Mouse (Mus musculus) hindbrain, postnatal 0 days (tissue): ENCODE measurements at regions not wholly inside any gene's neighbourhood (a gene's known extent, or its start where the extent isn't known, plus 50 kb on each side); places are given as distances from the start of the nearest gene placed in this dataset.

ENCODE experiments used
- ATAC-seq: fragments of 200-750 bp; cut with Nextera tagmentation; 2 replicates; pipeline ENCODE4 v1.8.0; 2017; ENCODE audit warnings: mild to moderate bottlenecking, moderate TSS enrichment, moderate library complexity
- DNase-seq: peaks from one replicate; pipeline ENCODE4 v3.0.0-alpha.2; 2015; ENCODE audit warnings: low spot score
- H3K27ac ChIP-seq: fragments of 300-500 bp; sonication (generic); 2 replicates; pipeline ENCODE4 v1.5.1; 2014; ENCODE audit warnings: mild to moderate bottlenecking
- H3K27me3 ChIP-seq: fragments of 300-500 bp; sonication (generic); 2 replicates; pipeline ENCODE4 v1.6.1; 2014; ENCODE audit warnings: low read length, mixed read lengths; ENCODE audit not compliant: insufficient read depth
- H3K36me3 ChIP-seq: fragments of 300-500 bp; sonication (generic); 2 replicates; pipeline ENCODE4 v1.6.1; 2014; ENCODE audit warnings: low read length, mixed read lengths; ENCODE audit not compliant: insufficient read depth
- H3K4me1 ChIP-seq: fragments of 300-500 bp; sonication (generic); 2 replicates; pipeline ENCODE4 v1.6.1; 2014; ENCODE audit warnings: antibody characterized with exemption, low read length, mixed read lengths; ENCODE audit not compliant: insufficient read depth
- H3K4me2 ChIP-seq: fragments of 300-500 bp; sonication (generic); 2 replicates; pipeline ENCODE4 v1.6.1; 2014; ENCODE audit warnings: low read depth, mild to moderate bottlenecking, low read length, moderate library complexity, mixed read lengths
- H3K4me3 ChIP-seq: fragments of 300-500 bp; sonication (generic); 2 replicates; pipeline ENCODE4 v1.5.1; 2014; ENCODE audit warnings: low read length
- H3K9ac ChIP-seq: fragments of 300-500 bp; sonication (generic); replicated peaks from 2 replicates; pipeline ENCODE4 v1.6.1; 2014; ENCODE audit warnings: mild to moderate bottlenecking, low read length, moderate library complexity, mixed read lengths
- H3K9me3 ChIP-seq: fragments of 300-500 bp; sonication (generic); 2 replicates; pipeline ENCODE4 v1.6.1; 2016; ENCODE audit warnings: low read length, mixed read lengths
- CTCF ChIP-seq: IDR thresholded peaks from 2 replicates; pipeline ENCODE4 v1.5.1; 2016; ENCODE audit warnings: antibody characterized with exemption, control low read depth, low read depth
- WGBS: fragments of 180-500 bp; shearing (Covaris S2); extraction: QIAGEN DNeasy Blood & Tissue Kit; methylation state at CpG from one replicate; pipeline ENCODE4 v1.1.7; 2014; 5-methylcytosine and 5-hydroxymethylcytosine counted together

DNA sequence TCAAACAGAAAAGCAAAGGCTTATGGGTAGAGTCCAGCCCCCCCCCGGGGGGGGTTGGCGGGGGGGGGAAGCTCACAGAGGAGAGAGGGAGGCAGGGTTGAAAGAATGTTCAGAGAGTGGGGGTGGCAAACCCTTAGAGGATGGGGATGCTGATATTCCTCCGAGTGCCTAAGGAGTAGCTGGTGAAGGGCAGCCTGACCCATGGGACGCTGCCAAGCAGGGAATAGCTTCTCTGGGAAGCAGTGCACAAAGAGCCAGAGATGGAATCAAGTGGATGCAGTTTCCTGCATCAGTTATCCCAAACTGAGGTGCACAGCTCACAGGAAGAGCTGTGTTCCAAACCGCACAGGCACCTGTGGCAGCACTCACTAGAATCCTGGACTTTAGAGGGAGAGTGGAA is 64.0 kb upstream of the Dapl1 start:
- H3K27me3 ChIP-seq: no peaks in the 10 kb centered on the region
- WGBS: 66% methylated on average over 5 of the region's 5 CpGs
- no peak overlapping the region for H3K4me2 ChIP-seq
- no peak for ATAC-seq
- H3K9ac ChIP-seq: no peak overlapping the region
- TF ChIP-seq CTCF: no peak
- H3K4me3 ChIP-seq: no peak overlapping the region
- H3K9me3 ChIP-seq: no peaks in the 10 kb centered on the region
- H3K4me1 ChIP-seq: 0 out of 2 replicates have a peak, but pooled peaks cover 7% of the 10 kb centered on the region
- no peak overlapping the region for H3K27ac ChIP-seq
- DNase-seq: no peak
- H3K36me3 ChIP-seq: no peaks in the 10 kb centered on the region

DNA sequence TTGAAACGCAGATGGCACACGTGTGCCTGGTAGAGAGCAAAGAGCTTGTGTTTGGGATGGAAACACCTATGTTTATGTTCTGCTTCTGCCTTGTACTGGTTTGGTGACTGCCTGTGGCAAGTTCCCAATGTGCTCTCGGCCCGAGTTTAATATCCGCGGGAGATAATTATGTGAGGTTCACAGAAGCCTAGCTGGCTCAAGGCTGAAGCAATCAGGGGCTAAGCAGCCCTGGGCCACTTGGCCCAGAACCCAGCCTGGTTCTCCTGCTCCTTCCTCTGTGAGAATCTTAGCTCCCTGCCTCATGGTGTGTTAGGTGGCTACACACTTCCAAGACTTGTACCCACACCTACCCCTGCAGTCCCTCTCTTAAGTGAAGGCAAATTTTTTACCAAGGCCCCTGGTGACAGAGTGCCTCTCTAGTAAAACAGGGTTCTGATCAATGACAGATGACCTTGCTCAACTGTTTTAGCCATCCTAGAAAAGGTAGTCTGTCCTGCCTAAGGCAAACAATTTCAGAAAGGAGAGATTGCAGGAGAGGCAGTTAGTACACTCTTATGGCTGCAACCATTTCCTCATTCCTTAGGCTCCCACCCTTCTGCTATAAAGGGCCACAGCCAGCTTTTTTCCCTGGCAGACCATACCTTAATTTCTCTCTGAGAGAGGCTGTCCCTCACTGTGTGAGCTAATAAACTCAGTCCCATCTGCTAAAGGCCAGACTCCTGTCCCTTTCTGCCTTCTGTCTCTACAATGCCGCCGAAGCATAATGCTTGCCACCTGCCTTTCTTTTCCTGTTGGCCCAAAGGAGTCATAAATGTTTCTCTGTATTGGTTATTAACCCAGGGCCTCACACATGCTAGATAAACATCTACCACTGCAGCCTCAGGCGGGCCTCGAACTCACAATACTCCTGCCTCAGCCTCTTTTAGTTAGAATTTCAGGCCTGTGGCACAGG is 61.9 kb upstream of the Dapl1 start:
- Histone ChIP-seq H3K9me3 (no peaks in the 10 kb centered on the region), H3K9ac (no peak overlapping the region), H3K27me3 (no peaks in the 10 kb centered on the region), H3K27ac (0 out of 2 replicates have a peak overlapping the region, but pooled peaks have one; percentile 0), H3K4me2 (no peak overlapping the region), H3K4me1 (no peaks in the 10 kb centered on the region), H3K4me3 (no peak overlapping the region), H3K36me3 (no peaks in the 10 kb centered on the region)
- TF ChIP-seq CTCF: no peak
- ATAC-seq: 0 out of 2 replicates have a peak, but pooled peaks have one; percentile 9
- DNase-seq: peak; percentile 37
- 57% methylated on average over 10 of the region's 10 CpGs for WGBS

DNA sequence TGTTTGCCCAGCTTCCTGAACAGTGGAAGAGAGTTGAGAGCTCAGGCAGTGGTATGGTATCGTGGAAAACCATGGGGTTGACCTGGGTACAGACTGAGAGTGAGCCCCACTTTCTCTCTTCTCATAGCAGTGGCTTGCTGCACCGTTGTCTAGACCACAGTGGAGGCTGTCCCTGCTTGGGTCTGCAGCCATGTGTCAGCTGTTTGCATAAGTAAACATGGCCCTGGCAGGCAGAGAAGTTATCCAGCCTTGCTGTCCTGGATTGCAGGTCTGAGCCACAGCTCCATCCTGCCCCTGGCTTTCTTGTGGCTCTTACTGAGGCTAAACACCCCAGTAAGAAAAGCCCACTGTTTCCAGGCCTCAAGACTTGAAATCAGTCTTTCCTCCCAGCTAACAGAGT is 60.2 kb upstream of the Dapl1 start:
- Histone ChIP-seq H3K4me3 (no peak overlapping the region), H3K36me3 (no peaks in the 10 kb centered on the region), H3K27ac (no peak overlapping the region), H3K4me1 (no peaks in the 10 kb centered on the region), H3K9me3 (no peaks in the 10 kb centered on the region), H3K4me2 (no peak overlapping the region), H3K27me3 (no peaks in the 10 kb centered on the region), H3K9ac (no peak overlapping the region)
- no peak for TF ChIP-seq CTCF
- DNase-seq (no peak), ATAC-seq (peak; percentile 9; the same call in 1 of the 2 replicates)
- WGBS: 85% methylated on average over 2 of the region's 2 CpGs

GRCm38 (mm10) chr2:59424729-59425128 is 59.7 kb upstream of the Dapl1 start:
- H3K36me3 ChIP-seq: no peaks in the 10 kb centered on the region
- TF ChIP-seq CTCF: peak; percentile 73
- H3K27ac ChIP-seq: no peak overlapping the region
- no peak overlapping the region for H3K4me3 ChIP-seq
- no peak overlapping the region for H3K9ac ChIP-seq
- no peak overlapping the region for H3K4me2 ChIP-seq
- WGBS: 48% methylated on average over 5 of the region's 5 CpGs
- H3K4me1 ChIP-seq: no peaks in the 10 kb centered on the region
- no peaks in the 10 kb centered on the region for H3K9me3 ChIP-seq
- DNase-seq (peak; percentile 75), ATAC-seq (peak; percentile 80)
- H3K27me3 ChIP-seq: no peaks in the 10 kb centered on the region

GRCm38 (mm10) chr2:59425876-59426275 is 58.6 kb upstream of the Dapl1 start:
- no peaks in the 10 kb centered on the region for H3K4me1 ChIP-seq
- 92% methylated on average over 4 of the region's 4 CpGs for WGBS
- no peak overlapping the region for H3K4me2 ChIP-seq
- no peak for TF ChIP-seq CTCF
- no peaks in the 10 kb centered on the region for H3K9me3 ChIP-seq
- DNase-seq: no peak
- H3K4me3 ChIP-seq: no peak overlapping the region
- no peaks in the 10 kb centered on the region for H3K36me3 ChIP-seq
- no peaks in the 10 kb centered on the region for H3K27me3 ChIP-seq
- H3K9ac ChIP-seq: no peak overlapping the region
- no peak for ATAC-seq
- no peak overlapping the region for H3K27ac ChIP-seq

- DNase-seq: no peak
- Histone ChIP-seq H3K9me3 (no peaks in the 10 kb centered on the region), H3K4me2 (no peak overlapping the region), H3K4me3 (no peak overlapping the region), H3K27ac (no peak overlapping the region), H3K4me1 (no peaks in the 10 kb centered on the region), H3K27me3 (no peaks in the 10 kb centered on the region), H3K9ac (no peak overlapping the region), H3K36me3 (no peaks in the 10 kb centered on the region)
- ATAC-seq: no peak
- peak; percentile 28 for TF ChIP-seq CTCF
- WGBS: 90% methylated on average over 5 of the region's 5 CpGs
Observed at GRCm38 (mm10) chr2:59431466-59431865, 53.0 kb upstream of the Dapl1 start.

DNA sequence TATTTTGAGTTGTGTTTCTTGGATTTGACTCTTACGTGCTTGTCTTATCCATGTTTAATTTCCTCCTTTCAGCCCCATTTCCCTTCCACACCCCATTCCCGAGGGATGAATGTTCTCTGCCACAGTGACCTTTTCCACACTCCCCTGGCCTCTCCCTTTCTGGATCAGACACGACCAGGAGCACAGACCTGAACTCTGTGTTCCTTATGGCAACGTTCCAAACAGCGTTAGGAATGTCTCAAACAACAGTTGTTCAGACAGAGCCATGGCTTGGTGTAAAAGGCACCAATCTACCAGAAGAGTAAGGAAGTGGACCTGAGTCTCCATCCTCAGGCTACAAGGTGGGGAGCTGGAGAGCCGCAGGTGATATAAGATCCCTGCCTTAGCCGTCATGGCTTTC is 52.6 kb upstream of the Dapl1 start:
- DNase-seq: no peak
- H3K4me1 ChIP-seq: no peaks in the 10 kb centered on the region
- H3K9ac ChIP-seq: no peak overlapping the region
- no peaks in the 10 kb centered on the region for H3K27me3 ChIP-seq
- 76% methylated on average over 7 of the region's 7 CpGs for WGBS
- H3K9me3 ChIP-seq: no peaks in the 10 kb centered on the region
- no peak for ATAC-seq
- H3K4me3 ChIP-seq: no peak overlapping the region
- TF ChIP-seq CTCF: no peak
- no peak overlapping the region for H3K4me2 ChIP-seq
- no peaks in the 10 kb centered on the region for H3K36me3 ChIP-seq
- no peak overlapping the region for H3K27ac ChIP-seq
